Mouse (Mus musculus) lung, postnatal 0 days (tissue): ENCODE measurements at regions not wholly inside any gene's neighbourhood (a gene's known extent, or its start where the extent isn't known, plus 50 kb on each side); places are given as distances from the start of the nearest gene placed in this dataset.

Experiments
- ATAC-seq: fragments of 200-750 bp; cut with Nextera tagmentation; 2 replicates; pipeline ENCODE4 v1.8.0; 2017; ENCODE audit warnings: moderate library complexity
- DNase-seq: peaks from one replicate; pipeline ENCODE4 v3.0.0-alpha.2; 2016; ENCODE audit warnings: low spot score
- H3K27ac ChIP-seq: fragments of 300-500 bp; sonication (generic); 2 replicates; pipeline ENCODE4 v1.5.1; 2014; ENCODE audit warnings: antibody characterized with exemption, mild to moderate bottlenecking, low read length, mixed read lengths
- H3K27me3 ChIP-seq: fragments of 300-500 bp; sonication (generic); replicated peaks from 2 replicates; pipeline ENCODE4 v1.6.1; 2014; ENCODE audit warnings: low read length, mixed read lengths; ENCODE audit not compliant: insufficient read depth
- H3K36me3 ChIP-seq: fragments of 300-500 bp; sonication (generic); 2 replicates; pipeline ENCODE4 v1.6.1; 2014; ENCODE audit warnings: low read length, mixed read lengths; ENCODE audit not compliant: insufficient read depth
- H3K4me1 ChIP-seq: fragments of 300-500 bp; sonication (generic); 2 replicates; pipeline ENCODE4 v1.6.1; 2014; ENCODE audit warnings: antibody characterized with exemption, low read depth, low read length, mixed read lengths; ENCODE audit not compliant: insufficient read depth
- H3K4me2 ChIP-seq: fragments of 300-500 bp; sonication (generic); replicated peaks from 2 replicates; pipeline ENCODE4 v1.6.1; 2014; ENCODE audit warnings: low read depth, mild to moderate bottlenecking, low read length, moderate library complexity, mixed read lengths
- H3K4me3 ChIP-seq: fragments of 300-500 bp; sonication (generic); 2 replicates; pipeline ENCODE4 v1.5.1; 2014; ENCODE audit warnings: low read depth, low read length
- H3K9ac ChIP-seq: fragments of 300-500 bp; sonication (generic); replicated peaks from 2 replicates; pipeline ENCODE4 v1.6.1; 2014; ENCODE audit warnings: low read depth, mild to moderate bottlenecking
- H3K9me3 ChIP-seq: fragments of 300-500 bp; sonication (generic); 2 replicates; pipeline ENCODE4 v1.6.1; 2016; ENCODE audit warnings: low read length, mixed read lengths
- CTCF ChIP-seq: IDR thresholded peaks from 2 replicates; pipeline ENCODE4 v1.5.1; 2016; ENCODE audit warnings: antibody characterized with exemption, mild to moderate bottlenecking
- EP300 ChIP-seq: IDR thresholded peaks from 2 replicates; pipeline ENCODE4 v1.6.1; 2016; ENCODE audit warnings: antibody characterized with exemption, mild to moderate bottlenecking, control low read depth
- WGBS: fragments of 180-500 bp; shearing (Covaris S2); extraction: QIAGEN DNeasy Blood & Tissue Kit; methylation state at CpG from one replicate; pipeline ENCODE4 v1.1.7; 2014; 5-methylcytosine and 5-hydroxymethylcytosine counted together

GRCm38 (mm10) chr13:52108349-52108921 lies 262.0 kb downstream of the Gadd45g start:
- Histone ChIP-seq H3K27me3 (no peaks in the 10 kb centered on the region), H3K4me3 (no peak overlapping the region), H3K9ac (no peak overlapping the region), H3K36me3 (no peaks in the 10 kb centered on the region), H3K27ac (no peak overlapping the region), H3K9me3 (no peaks in the 10 kb centered on the region), H3K4me2 (no peak overlapping the region), H3K4me1 (0 out of 2 replicates have a peak, but pooled peaks cover 2% of the 10 kb centered on the region)
- no peak for DNase-seq
- ATAC-seq, result no peak
- 71% methylated on average over 8 of the region's 8 CpGs for WGBS
- TF ChIP-seq EP300 (no peak), CTCF (no peak)

DNA sequence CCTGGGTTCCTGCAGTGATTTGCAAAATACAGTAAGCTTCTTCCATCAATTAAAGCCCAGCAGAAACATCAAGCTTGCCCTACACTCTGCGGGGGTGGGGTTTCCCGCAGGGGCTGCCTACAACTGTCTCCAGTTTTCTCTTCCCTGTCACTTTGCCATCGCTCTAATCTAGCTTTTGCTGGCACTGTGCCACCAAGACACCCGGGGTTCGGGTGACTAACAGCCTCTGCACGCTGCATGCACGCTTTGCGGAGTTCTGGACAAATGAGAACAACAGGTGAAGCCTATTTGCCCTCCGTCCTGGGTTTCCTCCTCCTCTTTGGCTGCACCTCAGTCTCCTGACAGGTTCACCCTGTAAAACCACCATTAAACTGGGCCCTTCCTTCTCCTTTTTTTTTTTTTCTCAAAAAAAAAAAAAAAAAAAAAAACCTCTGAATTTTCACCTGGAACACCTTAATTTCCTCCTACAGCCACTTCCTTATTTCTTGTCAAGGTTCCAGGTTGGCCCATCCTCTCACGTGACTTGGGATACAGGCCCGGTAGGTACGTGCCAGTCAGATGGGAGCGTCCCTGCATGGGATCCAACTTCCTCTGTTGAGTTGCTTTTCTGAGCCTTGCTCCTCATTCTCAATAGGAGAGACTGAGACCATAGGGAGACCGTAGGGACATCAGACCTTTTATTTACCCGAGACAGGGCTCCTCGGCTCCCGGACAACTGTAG lies 262.7 kb downstream of the Gadd45g start:
- DNase-seq, result no peak
- Histone ChIP-seq H3K9ac (no peak overlapping the region), H3K36me3 (no peaks in the 10 kb centered on the region), H3K27me3 (no peaks in the 10 kb centered on the region), H3K4me2 (no peak overlapping the region), H3K27ac (no peak overlapping the region), H3K4me3 (no peak overlapping the region), H3K4me1 (0 out of 2 replicates have a peak, but pooled peaks cover 2% of the 10 kb centered on the region), H3K9me3 (no peaks in the 10 kb centered on the region)
- no peak for TF ChIP-seq EP300
- TF ChIP-seq CTCF, result no peak
- no peak for ATAC-seq
- WGBS, result 60% methylated on average over 17 of the region's 17 CpGs

DNA sequence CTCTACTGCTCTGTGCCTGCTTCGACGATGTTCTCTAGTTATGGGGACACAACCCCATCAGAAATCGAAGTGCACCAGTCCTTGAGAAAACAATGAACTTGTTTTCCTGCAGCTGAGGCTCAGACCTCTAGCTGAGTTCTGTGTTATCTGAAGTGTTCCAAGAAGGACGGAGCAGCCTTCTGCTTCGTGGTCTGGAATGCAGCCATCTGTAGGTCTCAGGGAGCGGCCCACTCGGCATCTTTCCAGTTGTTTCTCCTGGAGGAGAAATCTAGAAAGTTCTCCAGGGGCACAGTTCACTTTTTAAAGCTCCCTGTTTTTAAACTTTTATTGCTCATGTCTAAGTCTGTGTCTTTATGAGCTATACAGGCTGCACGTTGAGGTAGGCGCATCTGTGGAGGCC lies 264.3 kb downstream of the Gadd45g start:
- no peaks in the 10 kb centered on the region for H3K9me3 ChIP-seq
- 32% methylated on average over 9 of the region's 9 CpGs for WGBS
- H3K27me3 ChIP-seq, result no peaks in the 10 kb centered on the region
- peak; percentile 77 for DNase-seq
- peak; percentile 60; the same call in 1 of the 2 replicates for ATAC-seq
- 0 out of 2 replicates have a peak, but pooled peaks cover 2% of the 10 kb centered on the region for H3K4me1 ChIP-seq
- no peak overlapping the region for H3K4me3 ChIP-seq
- no peak overlapping the region for H3K4me2 ChIP-seq
- H3K9ac ChIP-seq, result no peak overlapping the region
- TF ChIP-seq EP300 (no peak), CTCF (no peak)
- H3K27ac ChIP-seq, result no peak overlapping the region
- no peaks in the 10 kb centered on the region for H3K36me3 ChIP-seq

DNA sequence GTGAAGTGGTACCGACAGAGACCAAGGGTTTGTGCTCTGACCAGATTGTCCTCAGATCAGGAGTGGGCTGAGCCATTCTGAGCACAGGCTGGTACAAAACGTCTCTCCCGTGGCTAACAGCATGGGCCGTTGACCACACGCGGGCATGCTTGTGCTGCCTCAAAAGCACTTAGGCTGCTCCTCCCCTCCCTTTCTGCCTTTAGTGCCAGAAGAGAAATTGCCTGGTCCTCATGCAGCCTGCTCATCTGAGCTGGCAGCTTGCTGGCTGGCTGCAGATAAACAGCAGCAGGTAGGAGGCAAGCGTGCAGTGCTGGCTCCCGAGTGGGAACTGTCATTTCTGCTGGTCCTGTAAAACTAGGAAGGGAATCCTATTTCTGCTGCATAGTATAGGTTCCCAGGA lies 267.1 kb downstream of the Gadd45g start:
- Histone ChIP-seq H3K9me3 (no peaks in the 10 kb centered on the region), H3K4me1 (peaks cover 4% of the 10 kb centered on the region; the same call in 1 of the 2 replicates), H3K4me2 (no peak overlapping the region), H3K27me3 (no peaks in the 10 kb centered on the region), H3K9ac (no peak overlapping the region), H3K4me3 (no peak overlapping the region), H3K27ac (no peak overlapping the region), H3K36me3 (no peaks in the 10 kb centered on the region)
- 43% methylated on average over 8 of the region's 8 CpGs for WGBS
- ATAC-seq (peak; percentile 24), DNase-seq (peak; percentile 40)
- TF ChIP-seq CTCF, result no peak
- TF ChIP-seq EP300, result no peak

DNA sequence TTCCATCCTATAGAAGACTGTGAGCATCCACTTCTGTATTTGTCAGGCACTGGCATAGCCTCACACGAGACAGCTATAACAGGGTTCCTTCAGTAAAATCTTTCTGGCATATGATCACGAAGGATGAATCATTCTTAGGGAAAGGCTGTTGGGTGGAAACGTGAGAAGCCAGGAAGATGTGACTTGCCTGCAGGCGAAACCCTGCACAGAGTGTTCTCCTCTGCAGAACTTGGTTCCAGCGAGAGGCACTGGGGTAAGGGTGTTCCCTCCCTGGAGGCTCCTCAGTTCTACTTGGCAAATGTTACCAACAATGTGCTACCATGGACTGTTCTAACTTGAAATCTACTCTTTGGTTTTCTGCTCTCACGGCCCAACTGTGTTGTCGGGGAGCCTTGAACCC lies 268.0 kb downstream of the Gadd45g start:
- Histone ChIP-seq H3K27ac (no peak overlapping the region), H3K4me3 (no peak overlapping the region), H3K27me3 (no peaks in the 10 kb centered on the region), H3K4me1 (peaks cover 4% of the 10 kb centered on the region; the same call in 1 of the 2 replicates), H3K4me2 (no peak overlapping the region), H3K9ac (no peak overlapping the region), H3K9me3 (no peaks in the 10 kb centered on the region), H3K36me3 (no peaks in the 10 kb centered on the region)
- WGBS, result 82% methylated on average over 7 of the region's 7 CpGs
- ATAC-seq (no peak), DNase-seq (no peak)
- TF ChIP-seq EP300 (no peak), CTCF (no peak)

- ATAC-seq, result no peak
- Histone ChIP-seq H3K9me3 (no peaks in the 10 kb centered on the region), H3K4me2 (no peak overlapping the region), H3K4me1 (peaks cover 4% of the 10 kb centered on the region; the same call in 1 of the 2 replicates), H3K36me3 (no peaks in the 10 kb centered on the region), H3K27me3 (no peaks in the 10 kb centered on the region), H3K27ac (no peak overlapping the region), H3K4me3 (no peak overlapping the region), H3K9ac (no peak overlapping the region)
- no peak for TF ChIP-seq CTCF
- TF ChIP-seq EP300, result no peak
- no peak for DNase-seq
- 78% methylated on average over 6 of the region's 6 CpGs for WGBS
Observed at GRCm38 (mm10) chr13:52114962-52115361, 268.5 kb downstream of the Gadd45g start.
